Mouse (Mus musculus) C2C12 (cell line): Measurements from ENCODE around the gene Ranbp3. TPM values are rescaled to one million over a fixed set of nuclear protein-coding genes. Genes with fewer than 3 reads are reported as not detected.

ENCODE experiments used
- polyA plus RNA-seq: library from polyadenylated mRNA; unstranded; fragments of >200 nt; fragmentation: generic; extraction: Trizol; gene quantifications from one replicate; pipeline ENCODE4 v1.2.1, GENCODE M21; 2012; ENCODE audit warnings: missing spikeins

Ranbp3 gene
- polyA plus RNA-seq, 1 experiment: 107 TPM

Other genes starting within 250 kb of the Ranbp3 start
- 56.8 TPM for gene Ptprs, start 196.8 kb upstream of the Ranbp3 start, polyA plus RNA-seq
- not detected for gene Znrf4, start 160.9 kb upstream of the Ranbp3 start, polyA plus RNA-seq
- 0.09 TPM for gene Gm20219, start 118.9 kb upstream of the Ranbp3 start, polyA plus RNA-seq
- gene Safb2, start 88.7 kb upstream of the Ranbp3 start, polyA plus RNA-seq: 45.1 TPM
- gene Safb, start 88.5 kb upstream of the Ranbp3 start, polyA plus RNA-seq: 69.7 TPM
- 250 TPM for gene 2410015M20Rik, start 63.5 kb upstream of the Ranbp3 start, polyA plus RNA-seq
- gene Rpl36, start 59.9 kb upstream of the Ranbp3 start, polyA plus RNA-seq: 4,005 TPM
- gene Lonp1, start 46.4 kb upstream of the Ranbp3 start, polyA plus RNA-seq: 120 TPM
- 0.07 TPM for gene Catsperd, start 45.2 kb upstream of the Ranbp3 start, polyA plus RNA-seq
- gene Ndufa11, start 44.5 kb downstream of the Ranbp3 start, polyA plus RNA-seq: 312 TPM
- gene Vmac, start 44.7 kb downstream of the Ranbp3 start, polyA plus RNA-seq: 4.5 TPM
- gene Nrtn, start 84.2 kb downstream of the Ranbp3 start, polyA plus RNA-seq: 0.67 TPM
- gene Dus3l, start 91.5 kb downstream of the Ranbp3 start, polyA plus RNA-seq: 40.1 TPM
- 0.47 TPM for gene Prr22, start 97.0 kb downstream of the Ranbp3 start, polyA plus RNA-seq
- 2.6 TPM for gene Rfx2, start 157.7 kb downstream of the Ranbp3 start, polyA plus RNA-seq
- gene Acsbg2, start 201.2 kb downstream of the Ranbp3 start, polyA plus RNA-seq: not detected
- 0.02 TPM for gene 1700061G19Rik, start 202.2 kb downstream of the Ranbp3 start, polyA plus RNA-seq